Mouse (Mus musculus) liver, embryonic 11.5 days (tissue): ENCODE results near the gene Pth. TPM values are rescaled to one million over a fixed set of nuclear protein-coding genes. Genes with fewer than 3 reads are reported as not detected.

ENCODE experiments used
- ATAC-seq: fragments of 200-750 bp; cut with Nextera tagmentation; replicated peaks from 2 replicates; pipeline ENCODE4 v1.8.0; 2017; ENCODE audit warnings: moderate number of reproducible peaks, mild to moderate bottlenecking, moderate TSS enrichment, moderate library complexity; ENCODE audit not compliant: low FRiP score
- DNase-seq: peaks from one replicate; pipeline ENCODE4 v3.0.0-alpha.2; 2017; ENCODE audit warnings: low spot score
- H3K27ac ChIP-seq: fragments of 300-500 bp; sonication (generic); 2 replicates; pipeline ENCODE4 v1.5.1; 2014; ENCODE audit warnings: mild to moderate bottlenecking, low read depth, low read length, control low read depth
- H3K27me3 ChIP-seq: fragments of 300-500 bp; sonication (generic); replicated peaks from 2 replicates; pipeline ENCODE4 v1.6.1; 2014; ENCODE audit warnings: low read length, mixed read lengths; ENCODE audit not compliant: control insufficient read depth, insufficient read depth
- H3K36me3 ChIP-seq: fragments of 300-500 bp; sonication (generic); 2 replicates; pipeline ENCODE4 v1.6.1; 2014; ENCODE audit warnings: mild to moderate bottlenecking, low read length, moderate library complexity, mixed read lengths; ENCODE audit not compliant: control insufficient read depth, insufficient read depth
- H3K4me1 ChIP-seq: fragments of 300-500 bp; sonication (generic); replicated peaks from 2 replicates; pipeline ENCODE4 v1.6.1; 2014; ENCODE audit warnings: low read length, mixed read lengths; ENCODE audit not compliant: control insufficient read depth, insufficient read depth
- H3K4me2 ChIP-seq: fragments of 300-500 bp; sonication (generic); 2 replicates; pipeline ENCODE4 v1.6.1; 2014; ENCODE audit warnings: mild to moderate bottlenecking, control low read depth, moderate library complexity
- H3K4me3 ChIP-seq: fragments of 300-500 bp; sonication (generic); 2 replicates; pipeline ENCODE4 v1.5.1; 2014; ENCODE audit warnings: low read depth, low read length, control low read depth
- H3K9ac ChIP-seq: fragments of 300-500 bp; sonication (generic); 2 replicates; pipeline ENCODE4 v1.6.1; 2014; ENCODE audit warnings: low read depth, low read length, control low read depth
- H3K9me3 ChIP-seq: fragments of 300-500 bp; sonication (generic); 2 replicates; pipeline ENCODE4 v1.6.1; 2016; ENCODE audit warnings: low read length, inconsistent platforms, mixed read lengths; ENCODE audit not compliant: control insufficient read depth
- WGBS: fragments of 180-500 bp; shearing (Covaris S2); extraction: QIAGEN DNeasy Blood & Tissue Kit; methylation state at CpG from one replicate; pipeline ENCODE4 v1.1.7; 2014; 5-methylcytosine and 5-hydroxymethylcytosine counted together
- polyA plus RNA-seq: library from polyadenylated mRNA; unstranded; fragments of >200 nt; fragmentation: Nextera tagmentation; extraction: Ambion mirVana; gene quantifications from 2 replicates; pipeline ENCODE4 v1.2.1, GENCODE M21; 2014

Pth gene
- not detected in 2 replicates for polyA plus RNA-seq

GRCm38 (mm10) chr7:113388470-113388869 is at the start of gene Pth:
Gene Pth, minus strand, starts transcription at chr7:113388570.
- no peak for DNase-seq
- no peak for ATAC-seq
- H3K4me1 ChIP-seq, result no peaks in the 10 kb centered on the region
- no peaks in the 10 kb centered on the region for H3K9me3 ChIP-seq
- H3K36me3 ChIP-seq, result no peaks in the 10 kb centered on the region
- H3K9ac ChIP-seq, result no peak within 1 kb of the TSS
- WGBS, result 90% methylated on average over 2 of the region's 2 CpGs
- H3K27me3 ChIP-seq, result no peaks in the 10 kb centered on the region
- no peak within 1 kb of the TSS for H3K4me3 ChIP-seq
- no peak within 1 kb of the TSS for H3K27ac ChIP-seq
- no peak within 1 kb of the TSS for H3K4me2 ChIP-seq

- Histone ChIP-seq H3K9me3 (no peaks in the 10 kb centered on the region), H3K27ac (no peak overlapping the region), H3K27me3 (no peaks in the 10 kb centered on the region), H3K4me2 (no peak overlapping the region), H3K4me3 (no peak overlapping the region), H3K9ac (no peak overlapping the region), H3K36me3 (no peaks in the 10 kb centered on the region), H3K4me1 (no peaks in the 10 kb centered on the region)
- DNase-seq (no peak), ATAC-seq (no peak)
- 54% methylated on average over 10 of the region's 10 CpGs for WGBS
Measured at GRCm38 (mm10) chr7:113436312-113436711, 47.9 kb upstream of the Pth start.

- no peak overlapping the region for H3K4me2 ChIP-seq
- DNase-seq (no peak), ATAC-seq (no peak)
- H3K9me3 ChIP-seq, result no peaks in the 10 kb centered on the region
- no peaks in the 10 kb centered on the region for H3K36me3 ChIP-seq
- no peak overlapping the region for H3K4me3 ChIP-seq
- 17% methylated on average over 4 of the region's 4 CpGs for WGBS
- no peak overlapping the region for H3K27ac ChIP-seq
- no peak overlapping the region for H3K9ac ChIP-seq
- no peaks in the 10 kb centered on the region for H3K4me1 ChIP-seq
- H3K27me3 ChIP-seq, result no peaks in the 10 kb centered on the region
Measured at GRCm38 (mm10) chr7:113434286-113434685, 45.9 kb upstream of the Pth start.

GRCm38 (mm10) chr7:113433451-113433850 is 45.1 kb upstream of the Pth start:
- Histone ChIP-seq H3K4me2 (no peak overlapping the region), H3K36me3 (no peaks in the 10 kb centered on the region), H3K27me3 (no peaks in the 10 kb centered on the region), H3K9ac (no peak overlapping the region), H3K4me3 (no peak overlapping the region), H3K27ac (no peak overlapping the region), H3K4me1 (no peaks in the 10 kb centered on the region), H3K9me3 (no peaks in the 10 kb centered on the region)
- DNase-seq, result no peak
- no peak for ATAC-seq
- WGBS, result 82% methylated on average over 3 of the region's 3 CpGs

GRCm38 (mm10) chr7:113432891-113433290 is 44.5 kb upstream of the Pth start:
- Histone ChIP-seq H3K4me1 (no peaks in the 10 kb centered on the region), H3K4me2 (no peak overlapping the region), H3K4me3 (no peak overlapping the region), H3K9ac (no peak overlapping the region), H3K27ac (no peak overlapping the region), H3K9me3 (no peaks in the 10 kb centered on the region), H3K36me3 (no peaks in the 10 kb centered on the region), H3K27me3 (no peaks in the 10 kb centered on the region)
- WGBS, result 76% methylated on average over 4 of the region's 4 CpGs
- DNase-seq, result no peak
- no peak for ATAC-seq

- H3K9ac ChIP-seq, result no peak overlapping the region
- peaks cover 5% of the 10 kb centered on the region for H3K4me1 ChIP-seq
- DNase-seq (no peak), ATAC-seq (no peak)
- no peak overlapping the region for H3K4me2 ChIP-seq
- 86% methylated on average over 1 of the region's 1 CpGs for WGBS
- no peak overlapping the region for H3K4me3 ChIP-seq
- H3K27me3 ChIP-seq, result no peaks in the 10 kb centered on the region
- H3K9me3 ChIP-seq, result no peaks in the 10 kb centered on the region
- H3K27ac ChIP-seq, result no peak overlapping the region
- H3K36me3 ChIP-seq, result no peaks in the 10 kb centered on the region
Measured at GRCm38 (mm10) chr7:113420771-113421170, 32.4 kb upstream of the Pth start.

GRCm38 (mm10) chr7:113419070-113419782 is 30.9 kb upstream of the Pth start:
- DNase-seq, result no peak
- H3K4me3 ChIP-seq, result no peak overlapping the region
- no peak overlapping the region for H3K9ac ChIP-seq
- H3K27me3 ChIP-seq, result no peaks in the 10 kb centered on the region
- no peak overlapping the region for H3K27ac ChIP-seq
- H3K4me2 ChIP-seq, result peak overlapping the region; percentile 38
- no peaks in the 10 kb centered on the region for H3K36me3 ChIP-seq
- peak; percentile 89 for ATAC-seq
- 6% methylated on average over 4 of the region's 4 CpGs for WGBS
- peaks cover 5% of the 10 kb centered on the region for H3K4me1 ChIP-seq
- H3K9me3 ChIP-seq, result no peaks in the 10 kb centered on the region

GRCm38 (mm10) chr7:113416536-113416935 is 28.2 kb upstream of the Pth start:
- Histone ChIP-seq H3K4me2 (no peak overlapping the region), H3K9me3 (no peaks in the 10 kb centered on the region), H3K4me1 (peaks cover 5% of the 10 kb centered on the region), H3K27me3 (no peaks in the 10 kb centered on the region), H3K4me3 (no peak overlapping the region), H3K27ac (no peak overlapping the region), H3K9ac (no peak overlapping the region), H3K36me3 (no peaks in the 10 kb centered on the region)
- WGBS, result 91% methylated on average over 1 of the region's 1 CpGs
- DNase-seq, result no peak
- ATAC-seq, result no peak

- H3K9ac ChIP-seq, result no peak overlapping the region
- WGBS, result 89% methylated on average over 3 of the region's 3 CpGs
- no peaks in the 10 kb centered on the region for H3K9me3 ChIP-seq
- H3K4me3 ChIP-seq, result no peak overlapping the region
- peaks cover 5% of the 10 kb centered on the region for H3K4me1 ChIP-seq
- DNase-seq (no peak), ATAC-seq (no peak)
- H3K27me3 ChIP-seq, result no peaks in the 10 kb centered on the region
- H3K27ac ChIP-seq, result no peak overlapping the region
- no peaks in the 10 kb centered on the region for H3K36me3 ChIP-seq
- no peak overlapping the region for H3K4me2 ChIP-seq
Measured at GRCm38 (mm10) chr7:113415256-113415655, 26.9 kb upstream of the Pth start.
